Mouse (Mus musculus) stomach, postnatal 0 days (tissue): Measurements from ENCODE around the gene Cnksr1.

Experiments
- CTCF ChIP-seq: IDR thresholded peaks from 2 replicates; pipeline ENCODE4 v1.5.1; 2016; ENCODE audit warnings: antibody characterized with exemption, low read depth, mild to moderate bottlenecking, moderate library complexity
- EP300 ChIP-seq: optimal IDR thresholded peaks from 2 replicates; pipeline ENCODE3; 2016; ENCODE audit warnings: antibody characterized with exemption

GRCm38 (mm10) chr4:134265860-134266585 is 27.8 kb upstream of the Cnksr1 start:
- no peak; the same call in 1 of the 2 replicates for TF ChIP-seq CTCF
- TF ChIP-seq EP300, result no peak
